Mouse (Mus musculus) liver, embryonic 14.5 days (tissue): ENCODE measurements at regions not wholly inside any gene's neighbourhood (a gene's known extent, or its start where the extent isn't known, plus 50 kb on each side); places are given as distances from the start of the nearest gene placed in this dataset.

Source experiments
- ATAC-seq: fragments of 200-750 bp; cut with Nextera tagmentation; 2 replicates; pipeline ENCODE4 v1.8.0; 2017; ENCODE audit warnings: moderate number of reproducible peaks, mild to moderate bottlenecking, moderate library complexity; ENCODE audit not compliant: insufficient read depth
- DNase-seq, 3 experiments: peaks; one replicate each; pipeline ENCODE4 v3.0.0-alpha.2; 2012 to 2013; ENCODE audit warnings: low read depth in 3 of 3, low spot score in 3 of 3
- H3K27ac ChIP-seq: fragments of 300-500 bp; sonication (generic); 2 replicates; pipeline ENCODE4 v1.5.1; 2014; ENCODE audit warnings: moderate library complexity, mild to moderate bottlenecking, control low read depth, inconsistent platforms
- H3K27me3 ChIP-seq: fragments of 300-500 bp; sonication (generic); 2 replicates; pipeline ENCODE4 v1.6.1; 2014; ENCODE audit warnings: mild to moderate bottlenecking, low read length, moderate library complexity; ENCODE audit not compliant: control insufficient read depth, insufficient read depth
- H3K36me3 ChIP-seq: fragments of 300-500 bp; sonication (generic); replicated peaks from 2 replicates; pipeline ENCODE4 v1.6.1; 2014; ENCODE audit warnings: low read depth; ENCODE audit not compliant: control insufficient read depth, insufficient read depth
- H3K4me1 ChIP-seq, 2 experiments: fragments of 200-500 bp in 1 of 2; fragments of 300-500 bp in 1 of 2; sonication (generic) in 1 of 2; replicated peaks; 2 replicates each; pipeline ENCODE4 v1.6.1; 2012 to 2014; ENCODE audit warnings: antibody characterized with exemption in 1 of 2, inconsistent platforms in 1 of 2, low read length in 1 of 2; ENCODE audit not compliant: control insufficient read depth in 2 of 2, insufficient read depth in 2 of 2
- H3K4me2 ChIP-seq: fragments of 300-500 bp; sonication (generic); 2 replicates; pipeline ENCODE4 v1.6.1; 2014; ENCODE audit warnings: low read depth, mild to moderate bottlenecking, control low read depth, moderate library complexity
- H3K4me3 ChIP-seq, 2 experiments: fragments of 200-500 bp in 1 of 2; fragments of 300-500 bp in 1 of 2; sonication (generic) in 1 of 2; 2 replicates each; pipeline ENCODE4 v1.5.1; 2012 to 2014; ENCODE audit warnings: low read depth in 2 of 2, low read length in 2 of 2, mild to moderate bottlenecking in 2 of 2, control low read depth in 1 of 2, inconsistent platforms in 1 of 2, moderate library complexity in 1 of 2; ENCODE audit not compliant: insufficient read depth in 1 of 2
- H3K9ac ChIP-seq: fragments of 300-500 bp; sonication (generic); replicated peaks from 2 replicates; pipeline ENCODE4 v1.6.1; 2014; ENCODE audit warnings: mild to moderate bottlenecking, control low read depth, moderate library complexity
- H3K9me3 ChIP-seq: fragments of 300-500 bp; sonication (generic); 2 replicates; pipeline ENCODE4 v1.6.1; 2016; ENCODE audit warnings: low read length, mixed read lengths; ENCODE audit not compliant: control insufficient read depth
- CTCF ChIP-seq: IDR thresholded peaks from 2 replicates; pipeline ENCODE4 v1.5.1; 2016; ENCODE audit warnings: antibody characterized with exemption, low read depth, control low read depth
- EP300 ChIP-seq: IDR thresholded peaks from 2 replicates; pipeline ENCODE4 v1.6.1; 2016; ENCODE audit warnings: antibody characterized with exemption, low read depth
- WGBS: fragments of 180-500 bp; shearing (Covaris S2); extraction: QIAGEN DNeasy Blood & Tissue Kit; methylation state at CpG from one replicate; pipeline ENCODE4 v1.1.7; 2014; ENCODE audit not compliant: insufficient replicate concordance; 5-methylcytosine and 5-hydroxymethylcytosine counted together

- Histone ChIP-seq H3K27me3 (no peaks in the 10 kb centered on the region), H3K36me3 (no peaks in the 10 kb centered on the region), H3K9ac (no peak overlapping the region), H3K27ac (no peak overlapping the region), H3K4me3 (no peak overlapping the region), H3K4me2 (no peak overlapping the region), H3K9me3 (no peaks in the 10 kb centered on the region), H3K4me1 (peaks cover 0 to 11% of the 10 kb centered on the region in 2 experiments; a peak in 2 of 4 replicates)
- ATAC-seq (no peak), DNase-seq (no peak)
- TF ChIP-seq CTCF (no peak), EP300 (no peak)
- WGBS: 41% methylated on average over 5 of the region's 5 CpGs
These were observed 56.3 kb upstream of the Arhgap5 start for GRCm38 (mm10) chr12:52447482-52447881.

- TF ChIP-seq CTCF (no peak), EP300 (no peak)
- Histone ChIP-seq H3K27ac (no peak overlapping the region), H3K4me2 (no peak overlapping the region)
These were observed 55.6 kb upstream of the Arhgap5 start for GRCm38 (mm10) chr12:52448218-52448617.

GRCm38 (mm10) chr12:52453890-52454289, 49.9 kb upstream of the Arhgap5 start:
- DNase-seq: no peak
- Histone ChIP-seq H3K27me3 (no peaks in the 10 kb centered on the region), H3K9ac (no peak overlapping the region), H3K4me1 (no peaks in the 10 kb centered on the region), H3K4me3 (no peak overlapping the region), H3K27ac (no peak overlapping the region), H3K36me3 (no peaks in the 10 kb centered on the region), H3K4me2 (no peak overlapping the region), H3K9me3 (no peaks in the 10 kb centered on the region)
- TF ChIP-seq EP300: no peak
- TF ChIP-seq CTCF: no peak
- no peak for ATAC-seq
- 49% methylated on average over 5 of the region's 5 CpGs for WGBS

More at GRCm38 (mm10) chr12:52448218-52448617, 55.6 kb upstream of the Arhgap5 start:
- no peak overlapping the region for H3K4me3 ChIP-seq
- WGBS: 52% methylated on average over 1 of the region's 1 CpGs
- ATAC-seq (peak; percentile 56; the same call in 1 of the 2 replicates), DNase-seq (peak; percentile 19 to 43 (median 22))
- H3K9me3 ChIP-seq: no peaks in the 10 kb centered on the region
- no peaks in the 10 kb centered on the region for H3K36me3 ChIP-seq
- no peak overlapping the region for H3K9ac ChIP-seq
- H3K4me1 ChIP-seq: peaks cover 0 to 11% of the 10 kb centered on the region in 2 experiments; a peak in 2 of 4 replicates
- no peaks in the 10 kb centered on the region for H3K27me3 ChIP-seq
